Mouse (Mus musculus) heart, adult 8-10 months (tissue): ENCODE data around the gene Il16. TPM values are rescaled to one million over a fixed set of nuclear protein-coding genes. Genes with fewer than 3 reads are reported as not detected.

ENCODE experiments used
- DNase-seq: peaks from one replicate; pipeline ENCODE4 v3.0.0; 2022; ENCODE audit warnings: low spot score
- total RNA-seq, 4 experiments: library from RNA; stranded (reverse); gene quantifications; 2 replicates each; pipeline ENCODE4 v1.2.4; 2022

The Il16 gene
- total RNA-seq, 4 experiments from 2014 or later = 6.3 to 7.6 (median 7.4) TPM

GRCm38 (mm10) chr7:83609891-83610290, 135.6 kb downstream of the Il16 start:
- no peak for DNase-seq

DNA sequence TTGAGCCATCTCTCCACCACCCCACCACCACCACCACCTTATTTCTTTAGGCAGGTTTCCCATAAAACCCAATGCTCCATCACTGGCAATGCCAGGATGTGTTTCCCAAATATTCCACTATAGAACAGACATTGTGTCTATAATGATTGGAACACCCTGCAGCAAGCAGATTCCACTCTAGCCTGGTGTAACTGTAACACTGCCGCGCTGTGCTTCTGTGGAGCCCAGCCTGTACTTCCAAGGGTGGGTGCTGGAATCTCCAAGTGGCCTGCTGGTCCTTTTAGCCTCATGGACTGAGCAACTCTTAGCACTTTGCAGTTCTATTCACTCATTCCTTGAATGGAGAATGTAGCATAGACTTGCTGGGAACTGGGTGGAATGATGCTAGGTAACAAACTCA, 138.7 kb downstream of the Il16 start:
- DNase-seq = no peak

GRCm38 (mm10) chr7:83604180-83604944, 141.2 kb downstream of the Il16 start:
- no peak for DNase-seq

DNA sequence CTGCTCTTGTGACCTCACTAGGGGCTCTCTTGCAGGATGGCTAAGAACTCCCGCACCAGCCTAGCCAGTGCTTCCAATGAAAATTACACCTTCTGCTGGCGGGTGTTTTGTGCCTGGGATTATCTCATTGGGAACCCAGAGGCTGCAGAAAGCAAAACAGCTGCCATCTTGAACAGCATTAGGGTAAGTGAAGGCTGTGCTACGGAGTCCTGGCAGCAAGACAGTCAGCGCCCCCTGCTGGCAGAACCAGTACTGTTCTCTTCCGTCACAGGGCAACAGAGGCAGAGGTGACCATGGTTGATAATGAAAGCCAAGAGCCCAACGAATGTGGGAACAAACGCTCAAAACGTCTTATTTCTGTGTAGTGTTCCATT, 145.6 kb downstream of the Il16 start:
- peak; percentile 42 for DNase-seq

- DNase-seq = no peak
Observed at GRCm38 (mm10) chr7:83598997-83599912, 146.3 kb downstream of the Il16 start.

DNA sequence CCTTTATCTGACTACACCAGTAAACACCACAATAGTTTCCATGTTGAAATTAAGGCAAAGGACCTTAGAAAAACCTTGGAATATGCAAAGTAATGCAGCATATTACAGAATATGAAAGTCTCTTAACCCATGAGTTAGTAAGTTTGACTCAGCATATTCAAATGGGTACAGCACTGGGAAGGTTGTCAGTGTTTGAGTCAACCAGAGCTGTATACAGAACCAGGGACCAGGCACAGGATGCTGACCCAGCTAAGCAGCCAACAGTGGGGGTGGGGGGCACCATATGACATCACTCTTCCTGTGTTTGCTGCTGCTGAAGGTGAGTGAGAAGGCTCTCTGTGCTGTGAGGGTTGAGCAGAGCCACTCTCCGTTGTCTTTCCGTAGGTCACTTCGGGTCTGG, 148.5 kb downstream of the Il16 start:
- DNase-seq = no peak

DNA sequence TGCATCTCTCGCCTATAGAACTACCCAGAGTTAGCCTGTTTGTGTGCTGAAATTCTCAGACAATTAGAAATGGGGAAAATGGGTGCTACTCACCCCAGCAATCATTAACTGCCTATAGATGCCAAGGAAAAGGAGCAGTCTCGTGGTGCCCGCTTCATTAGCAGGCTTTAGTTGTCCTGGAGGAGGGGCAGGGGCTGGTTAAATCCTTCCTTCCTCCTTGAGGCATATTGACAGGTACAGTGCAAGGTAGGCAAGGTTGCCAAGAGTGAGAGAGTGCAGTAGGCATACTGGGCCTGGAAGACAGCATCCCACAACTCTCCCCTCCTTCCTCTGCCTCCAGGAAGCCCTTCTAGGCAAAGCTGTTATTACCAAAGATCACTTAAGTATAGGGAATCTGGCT, 151.5 kb downstream of the Il16 start:
- no peak for DNase-seq

Other genes starting within 250 kb of the Il16 start
- gene Tmc3, start 160.8 kb downstream of the Il16 start, total RNA-seq = under 1 TPM; 0.12 to 0.20 (median 0.19) TPM
- 10 to 100 TPM in 2 of 4 experiments, 1 to 10 TPM in 2; 7.6 to 11.6 (median 9.3) TPM for gene Stard5, start 113.8 kb downstream of the Il16 start, total RNA-seq
- gene Cfap161, start 49.2 kb upstream of the Il16 start, total RNA-seq = not detected
- 1 to 10 TPM; 5.0 to 7.7 (median 6.1) TPM for gene Tlnrd1, start 138.6 kb upstream of the Il16 start, total RNA-seq
- gene Mesd, start 138.7 kb upstream of the Il16 start, total RNA-seq = 10 to 100 TPM; 42.9 to 57.8 (median 53.9) TPM